Mouse (Mus musculus) hindbrain, embryonic 12.5 days (tissue): ENCODE data around the gene Elf2. TPM values are rescaled to one million over a fixed set of nuclear protein-coding genes. Genes with fewer than 3 reads are reported as not detected.
"Not testable (repeated sequence)": the region's sequence is repeated elsewhere in the genome, so short reads cannot be mapped to it uniquely, and the experiment has no call there.

Experiments
- ATAC-seq: fragments of 200-750 bp; cut with Nextera tagmentation; 2 replicates; pipeline ENCODE4 v1.8.0; 2017; ENCODE audit warnings: moderate TSS enrichment; ENCODE audit not compliant: low FRiP score
- H3K27ac ChIP-seq: fragments of 300-500 bp; sonication (generic); 2 replicates; pipeline ENCODE4 v1.5.1; 2016; ENCODE audit warnings: mild to moderate bottlenecking
- H3K27me3 ChIP-seq: fragments of 300-500 bp; sonication (generic); 2 replicates; pipeline ENCODE4 v1.6.1; 2016; ENCODE audit warnings: mild to moderate bottlenecking
- H3K36me3 ChIP-seq: fragments of 300-500 bp; sonication (generic); 2 replicates; pipeline ENCODE4 v1.6.1; 2016; ENCODE audit warnings: mild to moderate bottlenecking
- H3K4me1 ChIP-seq: fragments of 300-500 bp; sonication (generic); 2 replicates; pipeline ENCODE4 v1.6.1; 2016
- H3K4me2 ChIP-seq: fragments of 300-500 bp; sonication (generic); replicated peaks from 2 replicates; pipeline ENCODE4 v1.6.1; 2016; ENCODE audit warnings: mild to moderate bottlenecking
- H3K4me3 ChIP-seq: fragments of 300-500 bp; sonication (generic); 2 replicates; pipeline ENCODE4 v1.5.1; 2016; ENCODE audit warnings: mild to moderate bottlenecking
- H3K9ac ChIP-seq: fragments of 300-500 bp; sonication (generic); 2 replicates; pipeline ENCODE4 v1.6.1; 2016; ENCODE audit warnings: mild to moderate bottlenecking, moderate library complexity
- H3K9me3 ChIP-seq: fragments of 300-500 bp; sonication (generic); replicated peaks from 2 replicates; pipeline ENCODE4 v1.6.1; 2016; ENCODE audit warnings: mild to moderate bottlenecking
- WGBS: fragments of 180-500 bp; shearing (Covaris S2); methylation state at CpG from one replicate; pipeline ENCODE4 v1.1.7; 2016; 5-methylcytosine and 5-hydroxymethylcytosine counted together
- polyA plus RNA-seq: library from polyadenylated mRNA; unstranded; fragments of >200 nt; fragmentation: Nextera tagmentation; extraction: Ambion mirVana; gene quantifications from 2 replicates; pipeline ENCODE4 v1.2.1, GENCODE M21; 2016

Gene Elf2
- polyA plus RNA-seq, 1 experiment from 2014 or later, result 46.7 TPM

DNA sequence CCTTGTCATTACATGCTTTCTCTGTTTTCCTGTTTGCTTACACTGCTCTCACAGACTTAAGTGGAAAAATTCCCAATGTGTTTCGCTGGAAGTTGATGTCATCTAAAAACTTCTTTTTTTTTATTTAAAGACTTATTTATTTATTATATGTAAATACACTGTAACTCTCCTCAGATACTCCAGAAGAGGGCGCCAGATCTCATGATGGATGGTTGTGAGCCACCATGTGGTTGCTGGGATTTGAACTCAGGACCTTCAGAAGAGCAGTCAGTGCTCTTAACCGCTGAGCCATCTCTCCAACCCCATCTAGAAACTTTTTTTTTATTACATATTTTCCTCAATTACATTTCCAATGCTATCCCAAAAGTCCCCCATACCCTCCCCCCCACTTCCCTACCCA lies 22.4 kb downstream of the Elf2 start:
- 87% methylated on average over 3 of the region's 3 CpGs for WGBS
- not testable (repeated sequence) for H3K27ac ChIP-seq, H3K9ac ChIP-seq, H3K4me2 ChIP-seq, H3K4me3 ChIP-seq, H3K4me1 ChIP-seq, ATAC-seq, H3K27me3 ChIP-seq, H3K9me3 ChIP-seq
- H3K36me3 ChIP-seq, result peaks cover 25% of the 10 kb centered on the region

DNA sequence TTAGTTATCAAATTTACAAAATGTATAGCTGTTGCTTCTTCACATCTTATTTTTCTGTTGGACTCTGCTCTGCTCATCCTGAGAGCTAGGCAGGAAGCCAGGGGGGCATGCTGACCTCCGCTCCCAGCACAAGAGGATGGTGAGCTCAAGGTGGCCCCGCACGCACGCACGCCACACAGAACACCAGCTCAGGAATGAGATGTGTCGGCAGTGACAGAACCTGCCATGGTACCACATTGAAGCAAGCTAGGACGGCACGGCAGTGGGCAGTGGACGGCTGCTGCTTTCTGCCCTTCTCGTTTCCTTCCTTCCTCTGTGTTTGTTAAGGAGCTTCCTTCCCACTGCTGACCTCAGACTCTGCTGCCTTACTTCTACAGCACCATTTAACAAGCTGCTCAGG lies 23.6 kb downstream of the Elf2 start:
- H3K36me3 ChIP-seq, result peaks cover 18% of the 10 kb centered on the region
- H3K9me3 ChIP-seq, result no peaks in the 10 kb centered on the region
- ATAC-seq, result no peak
- H3K4me3 ChIP-seq, result no peak overlapping the region
- no peaks in the 10 kb centered on the region for H3K27me3 ChIP-seq
- H3K9ac ChIP-seq, result no peak overlapping the region
- H3K4me1 ChIP-seq, result no peaks in the 10 kb centered on the region
- H3K4me2 ChIP-seq, result no peak overlapping the region
- WGBS, result 89% methylated on average over 10 of the region's 10 CpGs
- no peak overlapping the region for H3K27ac ChIP-seq

- no peaks in the 10 kb centered on the region for H3K9me3 ChIP-seq
- H3K4me1 ChIP-seq, result peaks cover 6% of the 10 kb centered on the region
- H3K4me3 ChIP-seq, result no peak overlapping the region
- H3K4me2 ChIP-seq, result no peak overlapping the region
- 41% methylated on average over 9 of the region's 9 CpGs for WGBS
- H3K27ac ChIP-seq, result no peak overlapping the region
- H3K36me3 ChIP-seq, result peaks cover 10% of the 10 kb centered on the region; the same call in 1 of the 2 replicates
- ATAC-seq, result no peak
- no peaks in the 10 kb centered on the region for H3K27me3 ChIP-seq
- no peak overlapping the region for H3K9ac ChIP-seq
These were observed 28.8 kb downstream of the Elf2 start for GRCm38 (mm10) chr3:51311638-51312037.

DNA sequence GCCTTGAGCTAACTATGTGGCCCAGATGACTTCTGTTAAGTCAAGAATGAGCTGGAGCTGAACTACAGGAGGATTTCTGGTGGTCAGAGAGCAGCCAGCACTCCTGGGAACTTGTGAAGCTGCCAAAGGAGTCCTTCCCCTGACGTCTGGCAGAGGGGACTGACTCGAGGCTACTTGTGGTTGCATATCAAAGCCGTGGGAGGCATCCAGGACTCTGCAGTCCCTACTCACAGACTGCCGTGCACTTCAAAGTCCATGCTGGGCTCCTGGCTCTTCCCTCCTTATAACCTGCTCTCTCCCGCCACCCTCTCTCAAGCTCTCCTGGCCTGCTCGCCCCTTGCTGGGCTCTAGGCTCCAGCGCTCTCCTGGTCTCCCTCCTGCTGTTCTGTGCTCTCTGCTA lies 30.4 kb downstream of the Elf2 start:
- Histone ChIP-seq H3K4me2 (no peak overlapping the region), H3K4me1 (peaks cover 6% of the 10 kb centered on the region), H3K9me3 (no peaks in the 10 kb centered on the region), H3K36me3 (peaks cover 10% of the 10 kb centered on the region; the same call in 1 of the 2 replicates), H3K27me3 (no peaks in the 10 kb centered on the region), H3K27ac (0 out of 2 replicates have a peak overlapping the region, but pooled peaks have one; percentile 48), H3K4me3 (no peak overlapping the region), H3K9ac (no peak overlapping the region)
- 37% methylated on average over 7 of the region's 7 CpGs for WGBS
- no peak for ATAC-seq

DNA sequence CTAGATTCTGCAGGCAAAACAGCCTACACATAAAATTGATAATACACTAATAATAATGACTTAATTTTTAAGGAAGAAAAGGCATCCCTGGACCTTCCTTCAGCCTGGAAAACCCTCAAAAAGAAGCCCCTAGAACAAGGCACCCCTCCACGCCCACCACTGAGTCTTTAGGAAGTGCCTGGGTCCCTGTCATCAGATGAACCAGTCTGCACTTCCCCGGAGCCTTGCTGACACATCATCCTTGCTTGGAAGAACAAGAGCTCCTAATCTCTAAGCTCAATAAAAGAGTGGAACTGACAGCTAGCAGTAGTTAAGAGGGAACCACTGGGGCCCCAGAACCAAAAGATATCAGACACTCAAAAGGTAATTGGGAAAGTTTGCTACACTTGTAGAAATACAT lies 33.8 kb downstream of the Elf2 start:
- no peak overlapping the region for H3K9ac ChIP-seq
- no peaks in the 10 kb centered on the region for H3K27me3 ChIP-seq
- no peak overlapping the region for H3K4me2 ChIP-seq
- WGBS, result 93% methylated on average over 2 of the region's 2 CpGs
- H3K36me3 ChIP-seq, result peaks cover 13% of the 10 kb centered on the region; the same call in 1 of the 2 replicates
- no peak overlapping the region for H3K27ac ChIP-seq
- no peaks in the 10 kb centered on the region for H3K9me3 ChIP-seq
- no peak for ATAC-seq
- no peak overlapping the region for H3K4me3 ChIP-seq
- peaks cover 6% of the 10 kb centered on the region for H3K4me1 ChIP-seq

DNA sequence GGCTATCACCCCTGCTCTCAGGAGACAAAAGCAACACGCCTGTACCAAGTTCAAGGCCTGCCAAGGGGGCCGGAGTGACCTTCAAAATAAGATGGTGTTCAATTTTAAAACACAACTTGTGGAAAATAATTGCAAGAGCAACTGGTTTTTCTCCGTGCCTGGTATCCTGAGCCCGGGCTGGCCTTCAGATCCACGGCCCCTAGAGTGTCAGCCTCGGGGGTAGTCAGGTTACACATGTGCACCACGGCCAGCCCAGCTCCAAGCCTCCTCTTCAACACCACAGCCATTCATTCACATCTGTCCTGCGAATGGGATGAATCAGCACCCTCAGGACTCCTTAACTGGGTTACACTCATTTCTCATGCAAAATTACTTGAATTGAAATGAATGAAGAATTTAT lies 34.5 kb downstream of the Elf2 start:
- no peak for ATAC-seq
- peaks cover 13% of the 10 kb centered on the region; the same call in 1 of the 2 replicates for H3K36me3 ChIP-seq
- H3K9ac ChIP-seq, result no peak overlapping the region
- H3K4me1 ChIP-seq, result peaks cover 6% of the 10 kb centered on the region
- H3K9me3 ChIP-seq, result no peaks in the 10 kb centered on the region
- WGBS, result 82% methylated on average over 8 of the region's 8 CpGs
- no peaks in the 10 kb centered on the region for H3K27me3 ChIP-seq
- no peak overlapping the region for H3K27ac ChIP-seq
- no peak overlapping the region for H3K4me2 ChIP-seq
- no peak overlapping the region for H3K4me3 ChIP-seq

- Histone ChIP-seq H3K4me2 (no peak overlapping the region), H3K4me3 (no peak overlapping the region), H3K36me3 (peaks cover 11% of the 10 kb centered on the region; the same call in 1 of the 2 replicates), H3K27ac (no peak overlapping the region), H3K9me3 (no peaks in the 10 kb centered on the region), H3K27me3 (no peaks in the 10 kb centered on the region), H3K4me1 (no peaks in the 10 kb centered on the region), H3K9ac (no peak overlapping the region)
- WGBS, result 80% methylated on average over 3 of the region's 3 CpGs
- ATAC-seq, result no peak
These were observed 37.4 kb downstream of the Elf2 start for GRCm38 (mm10) chr3:51302971-51303476.

- WGBS, result 86% methylated on average over 6 of the region's 6 CpGs
These were observed 38.9 kb downstream of the Elf2 start for GRCm38 (mm10) chr3:51301583-51301982.

DNA sequence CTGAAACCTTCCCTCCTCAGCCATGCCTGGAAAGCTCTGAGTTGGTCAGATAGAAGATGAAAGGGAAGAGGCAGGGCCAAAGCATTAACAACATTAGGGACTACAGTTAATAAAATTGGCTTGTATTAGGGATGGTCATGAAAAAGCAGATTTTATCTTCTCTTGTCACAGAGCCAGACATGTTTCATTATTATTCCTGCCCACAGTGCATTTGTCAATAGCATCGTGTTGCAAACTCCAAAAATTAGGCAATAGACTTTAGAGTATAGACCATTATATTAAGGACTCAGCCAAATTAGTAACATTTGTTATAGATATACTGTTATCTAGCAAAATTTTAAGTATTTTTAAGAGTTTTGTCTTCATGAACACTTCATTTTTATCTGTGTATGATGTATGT lies 43.7 kb downstream of the Elf2 start:
- WGBS, result 67% methylated on average over 1 of the region's 1 CpGs
- Histone ChIP-seq H3K36me3 (peaks cover 13% of the 10 kb centered on the region; the same call in 1 of the 2 replicates), H3K4me2 (no peak overlapping the region), H3K9me3 (no peaks in the 10 kb centered on the region), H3K27ac (no peak overlapping the region), H3K4me1 (no peaks in the 10 kb centered on the region), H3K9ac (no peak overlapping the region), H3K4me3 (no peak overlapping the region), H3K27me3 (no peaks in the 10 kb centered on the region)
- no peak for ATAC-seq

More at GRCm38 (mm10) chr3:51301583-51301982, 38.9 kb downstream of the Elf2 start:
- Histone ChIP-seq H3K4me2 (no peak overlapping the region), H3K27me3 (no peaks in the 10 kb centered on the region), H3K9ac (no peak overlapping the region), H3K36me3 (0 out of 2 replicates have a peak, but pooled peaks cover 9% of the 10 kb centered on the region), H3K27ac (no peak overlapping the region), H3K4me3 (no peak overlapping the region), H3K4me1 (no peaks in the 10 kb centered on the region), H3K9me3 (no peaks in the 10 kb centered on the region)
- ATAC-seq, result no peak

DNA sequence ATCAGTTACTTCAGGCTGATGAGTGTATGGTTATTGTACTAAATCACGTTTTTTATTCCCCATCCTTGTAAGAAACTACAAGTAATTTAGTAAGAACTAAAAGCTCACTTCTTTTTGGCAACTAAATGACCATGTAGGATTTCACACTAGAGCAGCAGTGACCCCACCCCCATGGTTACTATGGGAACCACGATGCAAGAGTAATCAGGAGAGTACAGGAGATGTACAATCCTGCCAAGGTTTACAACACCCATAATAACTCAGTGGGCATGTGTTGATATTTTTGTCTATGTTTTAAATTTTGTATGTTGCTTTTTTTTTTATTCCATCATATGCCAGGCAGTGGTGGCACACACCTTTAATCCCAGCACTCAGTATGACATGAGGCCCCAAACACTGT lies 45.2 kb downstream of the Elf2 start:
- WGBS, result 81% methylated on average over 2 of the region's 2 CpGs
- no peaks in the 10 kb centered on the region for H3K4me1 ChIP-seq
- peaks cover 11% of the 10 kb centered on the region; the same call in 1 of the 2 replicates for H3K36me3 ChIP-seq
- no peak overlapping the region for H3K4me2 ChIP-seq
- H3K4me3 ChIP-seq, result no peak overlapping the region
- H3K9me3 ChIP-seq, result no peaks in the 10 kb centered on the region
- H3K27ac ChIP-seq, result no peak overlapping the region
- H3K9ac ChIP-seq, result no peak overlapping the region
- ATAC-seq, result no peak
- no peaks in the 10 kb centered on the region for H3K27me3 ChIP-seq

- no peak overlapping the region for H3K4me3 ChIP-seq
- no peaks in the 10 kb centered on the region for H3K4me1 ChIP-seq
- H3K27me3 ChIP-seq, result no peaks in the 10 kb centered on the region
- peaks cover 11% of the 10 kb centered on the region; the same call in 1 of the 2 replicates for H3K36me3 ChIP-seq
- no peak for ATAC-seq
- no peak overlapping the region for H3K4me2 ChIP-seq
- 54% methylated on average over 2 of the region's 2 CpGs for WGBS
- H3K27ac ChIP-seq, result no peak overlapping the region
- no peak overlapping the region for H3K9ac ChIP-seq
- H3K9me3 ChIP-seq, result no peaks in the 10 kb centered on the region
These were observed 46.2 kb downstream of the Elf2 start for GRCm38 (mm10) chr3:51294251-51294650.

DNA sequence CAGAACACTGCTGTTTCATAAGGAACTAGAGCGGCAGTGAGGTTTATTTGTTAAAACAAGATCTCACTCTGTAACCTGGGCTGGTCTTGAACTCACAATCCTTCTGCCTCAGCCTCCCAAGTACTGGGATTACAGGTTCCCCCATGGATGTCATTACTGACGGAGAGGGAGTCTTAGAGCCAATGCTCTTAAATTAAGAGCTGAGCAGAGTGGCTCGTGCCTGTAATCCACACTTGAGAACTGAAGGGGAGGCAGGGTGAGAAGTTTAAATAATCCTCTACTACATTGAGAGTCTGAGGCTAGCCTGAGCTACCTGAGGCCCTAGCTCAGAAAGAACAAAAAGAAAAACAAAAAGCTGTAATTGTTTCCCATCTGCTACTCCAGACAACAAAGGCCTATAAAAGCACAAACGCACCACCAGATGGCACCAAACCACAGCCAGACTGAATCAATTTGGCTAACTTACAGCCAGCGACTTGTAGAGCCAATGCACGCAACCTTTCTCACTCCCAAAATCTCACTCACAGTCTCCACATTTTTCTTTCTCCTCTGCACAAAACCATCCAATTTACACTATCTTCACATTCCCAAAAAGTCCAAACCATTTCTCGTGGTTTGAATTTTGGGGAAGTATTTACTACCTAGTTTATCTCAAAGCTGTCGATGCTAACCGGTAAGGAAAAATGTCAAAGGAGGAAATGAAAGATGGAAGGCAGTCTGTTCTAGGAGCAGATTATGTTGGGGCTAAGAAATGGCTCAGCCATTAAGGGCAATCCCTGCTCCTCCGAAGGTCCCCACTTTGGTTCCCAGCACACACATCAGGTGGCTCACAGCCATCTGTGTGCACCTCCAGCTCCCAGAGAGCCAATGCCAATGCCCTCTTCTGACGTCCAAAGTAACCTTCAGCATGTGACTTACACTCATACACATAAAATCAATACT lies 51.3 kb downstream of the Elf2 start:
- Histone ChIP-seq H3K4me3 (no peak overlapping the region), H3K36me3 (peaks cover 12% of the 10 kb centered on the region; the same call in 1 of the 2 replicates), H3K4me1 (no peaks in the 10 kb centered on the region), H3K27me3 (no peaks in the 10 kb centered on the region), H3K9me3 (no peaks in the 10 kb centered on the region), H3K27ac (peak overlapping the region; percentile 48), H3K9ac (no peak overlapping the region), H3K4me2 (no peak overlapping the region)
- ATAC-seq, result peak; percentile 66; the same call in 1 of the 2 replicates
- 59% methylated on average over 11 of the region's 11 CpGs for WGBS
